Mouse (Mus musculus) midbrain, postnatal 0 days (tissue): ENCODE measurements around the gene Iqschfp. TPM values are rescaled to one million over a fixed set of nuclear protein-coding genes. Genes with fewer than 3 reads are reported as not detected.

ENCODE experiments used
- ATAC-seq: fragments of 200-750 bp; cut with Nextera tagmentation; 2 replicates; pipeline ENCODE4 v1.8.0; 2017; ENCODE audit warnings: moderate number of reproducible peaks, mild to moderate bottlenecking, moderate TSS enrichment, moderate library complexity; ENCODE audit not compliant: low FRiP score
- DNase-seq: peaks from one replicate; pipeline ENCODE4 v3.0.0-alpha.2; 2015; ENCODE audit warnings: low spot score
- H3K27ac ChIP-seq: fragments of 300-500 bp; sonication (generic); 2 replicates; pipeline ENCODE4 v1.5.1; 2014; ENCODE audit warnings: low read depth, mild to moderate bottlenecking, low read length, mixed read lengths
- H3K27me3 ChIP-seq: fragments of 300-500 bp; sonication (generic); 2 replicates; pipeline ENCODE4 v1.6.1; 2014; ENCODE audit warnings: low read length, control low read depth, mixed read lengths; ENCODE audit not compliant: insufficient read depth
- H3K36me3 ChIP-seq: fragments of 300-500 bp; sonication (generic); 2 replicates; pipeline ENCODE4 v1.6.1; 2014; ENCODE audit warnings: low read length, control low read depth, mixed read lengths; ENCODE audit not compliant: insufficient read depth
- H3K4me1 ChIP-seq: fragments of 300-500 bp; sonication (generic); 2 replicates; pipeline ENCODE4 v1.6.1; 2014; ENCODE audit warnings: mild to moderate bottlenecking, control low read depth, antibody characterized with exemption, low read length, mixed read lengths; ENCODE audit not compliant: insufficient read depth
- H3K4me2 ChIP-seq: fragments of 300-500 bp; sonication (generic); 2 replicates; pipeline ENCODE4 v1.6.1; 2014; ENCODE audit warnings: low read depth, mild to moderate bottlenecking, low read length, mixed read lengths; ENCODE audit not compliant: poor library complexity, severe bottlenecking
- H3K4me3 ChIP-seq: fragments of 300-500 bp; sonication (generic); 2 replicates; pipeline ENCODE4 v1.5.1; 2014; ENCODE audit warnings: low read depth, mild to moderate bottlenecking, low read length, moderate library complexity
- H3K9ac ChIP-seq: fragments of 300-500 bp; sonication (generic); replicated peaks from 2 replicates; pipeline ENCODE4 v1.6.1; 2014; ENCODE audit warnings: mild to moderate bottlenecking, low read length, moderate library complexity, mixed read lengths; ENCODE audit not compliant: poor library complexity, severe bottlenecking
- H3K9me3 ChIP-seq: fragments of 300-500 bp; sonication (generic); 2 replicates; pipeline ENCODE4 v1.6.1; 2016; ENCODE audit warnings: low read length, control low read depth
- CTCF ChIP-seq: IDR thresholded peaks from 2 replicates; pipeline ENCODE4 v1.5.1; 2016; ENCODE audit warnings: antibody characterized with exemption, mild to moderate bottlenecking
- WGBS: fragments of 180-500 bp; shearing (Covaris S2); extraction: QIAGEN DNeasy Blood & Tissue Kit; methylation state at CpG from one replicate; pipeline ENCODE4 v1.1.7; 2014; 5-methylcytosine and 5-hydroxymethylcytosine counted together
- polyA plus RNA-seq: library from polyadenylated mRNA; unstranded; fragments of >200 nt; fragmentation: Nextera tagmentation; extraction: Ambion mirVana; gene quantifications from 2 replicates; pipeline ENCODE4 v1.2.1, GENCODE M21; 2015
- total RNA-seq: library from RNA; depleted of rRNA; stranded (reverse); fragments of >200 nt; gene quantifications from 2 replicates; pipeline ENCODE4 v1.2.3, GENCODE M21; 2014

The Iqschfp gene
- total and polyA plus RNA-seq, 2 experiments from 2014 or later, result 4.5 to 5.7 TPM

DNA sequence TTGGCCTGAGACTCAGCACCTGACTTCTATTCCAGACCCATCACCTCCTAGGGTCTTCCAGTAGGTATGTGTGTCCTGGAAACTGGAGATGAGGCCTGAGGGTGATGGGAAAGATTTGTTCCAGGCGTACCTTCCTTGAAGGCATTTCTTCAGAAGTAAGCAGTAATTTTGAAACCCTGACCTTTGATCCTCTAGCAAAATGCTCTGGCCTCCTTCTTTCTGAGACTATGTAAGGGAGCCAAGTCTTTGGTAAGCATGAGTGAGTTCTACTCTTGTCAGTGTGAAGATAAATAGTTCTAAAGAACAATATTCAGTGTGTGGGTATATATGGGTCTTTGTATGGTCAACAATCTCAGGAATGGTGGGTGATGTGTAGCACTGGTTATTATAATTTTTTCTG, 238.4 kb downstream of the Iqschfp start:
- TF ChIP-seq CTCF, result no peak
- H3K36me3 ChIP-seq, result no peaks in the 10 kb centered on the region
- no peak overlapping the region for H3K27ac ChIP-seq
- H3K4me1 ChIP-seq, result no peaks in the 10 kb centered on the region
- H3K9me3 ChIP-seq, result no peaks in the 10 kb centered on the region
- no peak for DNase-seq
- no peak overlapping the region for H3K4me2 ChIP-seq
- H3K4me3 ChIP-seq, result no peak overlapping the region
- ATAC-seq, result no peak
- H3K27me3 ChIP-seq, result no peaks in the 10 kb centered on the region
- H3K9ac ChIP-seq, result no peak overlapping the region
- 95% methylated on average over 1 of the region's 1 CpGs for WGBS

GRCm38 (mm10) chr3:68138833-68139627, 247.0 kb downstream of the Iqschfp start:
- Histone ChIP-seq H3K4me2 (no peak overlapping the region), H3K4me1 (no peaks in the 10 kb centered on the region), H3K27ac (no peak overlapping the region), H3K9me3 (no peaks in the 10 kb centered on the region), H3K9ac (no peak overlapping the region), H3K4me3 (no peak overlapping the region), H3K36me3 (no peaks in the 10 kb centered on the region), H3K27me3 (no peaks in the 10 kb centered on the region)
- no peak for TF ChIP-seq CTCF
- ATAC-seq (no peak), DNase-seq (no peak)
- 51% methylated on average over 5 of the region's 5 CpGs for WGBS

DNA sequence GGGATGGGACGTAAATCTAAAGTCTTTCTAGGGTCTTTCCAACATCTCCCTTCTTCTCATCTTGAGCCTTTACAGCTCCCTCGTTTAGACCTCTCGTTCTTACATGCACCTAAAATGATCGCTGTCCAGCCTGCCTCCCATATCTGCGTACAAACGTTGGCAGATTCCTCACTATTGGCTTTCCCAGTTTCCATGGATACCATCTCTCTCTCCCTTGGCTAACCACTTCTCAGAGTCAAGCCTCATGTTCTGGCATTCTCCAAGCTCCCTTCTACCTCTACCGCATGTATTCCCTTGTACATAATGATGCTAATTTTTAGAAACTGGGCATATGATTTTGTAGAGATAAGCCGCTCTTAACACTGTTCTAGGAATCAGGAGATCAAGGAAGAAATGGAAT, 258.7 kb downstream of the Iqschfp start:
- no peak for ATAC-seq
- 77% methylated on average over 8 of the region's 8 CpGs for WGBS
- Histone ChIP-seq H3K36me3 (no peaks in the 10 kb centered on the region), H3K4me3 (no peak overlapping the region), H3K4me1 (no peaks in the 10 kb centered on the region), H3K9me3 (no peaks in the 10 kb centered on the region), H3K4me2 (no peak overlapping the region), H3K27ac (no peak overlapping the region), H3K27me3 (no peaks in the 10 kb centered on the region), H3K9ac (no peak overlapping the region)
- TF ChIP-seq CTCF, result no peak
- DNase-seq, result peak; percentile 24

GRCm38 (mm10) chr3:68160175-68160574, 268.1 kb downstream of the Iqschfp start:
- H3K9ac ChIP-seq, result no peak overlapping the region
- no peaks in the 10 kb centered on the region for H3K9me3 ChIP-seq
- no peaks in the 10 kb centered on the region for H3K27me3 ChIP-seq
- no peak overlapping the region for H3K27ac ChIP-seq
- no peak for TF ChIP-seq CTCF
- WGBS, result 77% methylated on average over 1 of the region's 1 CpGs
- no peaks in the 10 kb centered on the region for H3K4me1 ChIP-seq
- DNase-seq, result no peak
- no peak overlapping the region for H3K4me2 ChIP-seq
- no peak for ATAC-seq
- no peak overlapping the region for H3K4me3 ChIP-seq
- H3K36me3 ChIP-seq, result no peaks in the 10 kb centered on the region

GRCm38 (mm10) chr3:68160760-68161159, 268.7 kb downstream of the Iqschfp start:
- WGBS, result 71% methylated on average over 3 of the region's 3 CpGs
- Histone ChIP-seq H3K4me2 (no peak overlapping the region), H3K9me3 (no peaks in the 10 kb centered on the region), H3K9ac (no peak overlapping the region), H3K27ac (no peak overlapping the region), H3K4me1 (no peaks in the 10 kb centered on the region), H3K4me3 (no peak overlapping the region), H3K27me3 (no peaks in the 10 kb centered on the region), H3K36me3 (no peaks in the 10 kb centered on the region)
- DNase-seq (no peak), ATAC-seq (no peak)
- no peak for TF ChIP-seq CTCF

DNA sequence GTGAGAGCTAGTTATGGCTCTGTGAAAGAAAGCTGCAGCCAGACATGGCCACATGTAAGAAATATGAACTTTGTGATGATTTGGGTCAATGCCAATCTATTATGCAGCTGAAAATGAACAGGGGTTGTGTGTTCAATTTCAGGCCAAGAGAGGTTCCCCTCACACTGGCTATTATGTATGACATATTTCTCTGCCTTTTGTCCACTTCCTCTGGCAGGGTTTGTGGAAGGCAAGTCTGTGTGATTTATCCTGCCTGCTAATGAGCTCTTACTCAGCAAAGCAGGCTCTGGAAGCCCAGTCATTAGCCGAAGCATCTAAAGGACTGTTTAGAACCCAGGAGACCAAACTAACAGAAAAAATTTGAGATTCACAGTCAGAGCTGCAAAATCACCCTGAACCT, 286.2 kb downstream of the Iqschfp start:
- H3K4me2 ChIP-seq, result no peak overlapping the region
- no peaks in the 10 kb centered on the region for H3K27me3 ChIP-seq
- no peak overlapping the region for H3K4me3 ChIP-seq
- ATAC-seq, result no peak
- H3K4me1 ChIP-seq, result no peaks in the 10 kb centered on the region
- H3K27ac ChIP-seq, result no peak overlapping the region
- peak; percentile 15 for DNase-seq
- no peaks in the 10 kb centered on the region for H3K36me3 ChIP-seq
- no peak overlapping the region for H3K9ac ChIP-seq
- 60% methylated on average over 1 of the region's 1 CpGs for WGBS
- H3K9me3 ChIP-seq, result no peaks in the 10 kb centered on the region
- no peak for TF ChIP-seq CTCF
